Mouse (Mus musculus) midbrain, postnatal 0 days (tissue): ENCODE results near the gene Mrtfa. TPM values are rescaled to one million over a fixed set of nuclear protein-coding genes. Genes with fewer than 3 reads are reported as not detected.

ENCODE experiments used
- ATAC-seq: fragments of 200-750 bp; cut with Nextera tagmentation; 2 replicates; pipeline ENCODE4 v1.8.0; 2017; ENCODE audit warnings: moderate number of reproducible peaks, mild to moderate bottlenecking, moderate TSS enrichment, moderate library complexity; ENCODE audit not compliant: low FRiP score
- DNase-seq: peaks from one replicate; pipeline ENCODE4 v3.0.0-alpha.2; 2015; ENCODE audit warnings: low spot score
- H3K27ac ChIP-seq: fragments of 300-500 bp; sonication (generic); 2 replicates; pipeline ENCODE4 v1.5.1; 2014; ENCODE audit warnings: low read depth, mild to moderate bottlenecking, low read length, mixed read lengths
- H3K27me3 ChIP-seq: fragments of 300-500 bp; sonication (generic); 2 replicates; pipeline ENCODE4 v1.6.1; 2014; ENCODE audit warnings: low read length, control low read depth, mixed read lengths; ENCODE audit not compliant: insufficient read depth
- H3K36me3 ChIP-seq: fragments of 300-500 bp; sonication (generic); 2 replicates; pipeline ENCODE4 v1.6.1; 2014; ENCODE audit warnings: low read length, control low read depth, mixed read lengths; ENCODE audit not compliant: insufficient read depth
- H3K4me1 ChIP-seq: fragments of 300-500 bp; sonication (generic); 2 replicates; pipeline ENCODE4 v1.6.1; 2014; ENCODE audit warnings: mild to moderate bottlenecking, control low read depth, antibody characterized with exemption, low read length, mixed read lengths; ENCODE audit not compliant: insufficient read depth
- H3K4me2 ChIP-seq: fragments of 300-500 bp; sonication (generic); 2 replicates; pipeline ENCODE4 v1.6.1; 2014; ENCODE audit warnings: low read depth, mild to moderate bottlenecking, low read length, mixed read lengths; ENCODE audit not compliant: poor library complexity, severe bottlenecking
- H3K4me3 ChIP-seq: fragments of 300-500 bp; sonication (generic); 2 replicates; pipeline ENCODE4 v1.5.1; 2014; ENCODE audit warnings: low read depth, mild to moderate bottlenecking, low read length, moderate library complexity
- H3K9ac ChIP-seq: fragments of 300-500 bp; sonication (generic); replicated peaks from 2 replicates; pipeline ENCODE4 v1.6.1; 2014; ENCODE audit warnings: mild to moderate bottlenecking, low read length, moderate library complexity, mixed read lengths; ENCODE audit not compliant: poor library complexity, severe bottlenecking
- H3K9me3 ChIP-seq: fragments of 300-500 bp; sonication (generic); 2 replicates; pipeline ENCODE4 v1.6.1; 2016; ENCODE audit warnings: low read length, control low read depth
- CTCF ChIP-seq: IDR thresholded peaks from 2 replicates; pipeline ENCODE4 v1.5.1; 2016; ENCODE audit warnings: antibody characterized with exemption, mild to moderate bottlenecking
- WGBS: fragments of 180-500 bp; shearing (Covaris S2); extraction: QIAGEN DNeasy Blood & Tissue Kit; methylation state at CpG from one replicate; pipeline ENCODE4 v1.1.7; 2014; 5-methylcytosine and 5-hydroxymethylcytosine counted together
- polyA plus RNA-seq: library from polyadenylated mRNA; unstranded; fragments of >200 nt; fragmentation: Nextera tagmentation; extraction: Ambion mirVana; gene quantifications from 2 replicates; pipeline ENCODE4 v1.2.1, GENCODE M21; 2015
- total RNA-seq: library from RNA; depleted of rRNA; stranded (reverse); fragments of >200 nt; gene quantifications from 2 replicates; pipeline ENCODE4 v1.2.3, GENCODE M21; 2014; rRNA removed

Gene Mrtfa
- total and polyA plus RNA-seq, 2 experiments from 2014 or later: 22.6 to 44.1 TPM

DNA sequence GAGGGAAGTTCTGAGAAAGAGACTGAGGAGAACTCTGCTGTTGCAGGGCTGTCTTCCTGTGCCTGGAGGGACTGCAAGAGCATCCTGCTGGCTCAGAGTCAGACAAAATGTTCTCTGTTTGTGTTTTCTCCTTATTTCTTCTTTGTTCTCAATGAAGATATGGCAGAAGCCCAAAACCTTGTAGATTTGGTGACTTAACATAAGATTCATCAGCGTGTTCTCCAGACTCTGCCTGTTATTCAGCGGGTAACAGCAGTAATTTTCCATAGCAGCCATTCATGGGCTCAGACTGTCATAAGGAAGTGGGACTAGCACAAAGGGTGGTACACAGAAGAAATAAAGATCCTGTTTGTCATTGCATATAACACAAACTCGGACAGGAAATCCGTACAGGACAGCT lies 210.9 kb downstream of the Mrtfa start:
- no peak overlapping the region for H3K4me3 ChIP-seq
- H3K9ac ChIP-seq: no peak overlapping the region
- no peak for ATAC-seq
- no peak for TF ChIP-seq CTCF
- H3K9me3 ChIP-seq: no peaks in the 10 kb centered on the region
- WGBS: 75% methylated on average over 4 of the region's 4 CpGs
- no peak for DNase-seq
- H3K27ac ChIP-seq: no peak overlapping the region
- H3K27me3 ChIP-seq: no peaks in the 10 kb centered on the region
- peaks cover 9% of the 10 kb centered on the region for H3K4me1 ChIP-seq
- no peak overlapping the region for H3K4me2 ChIP-seq
- H3K36me3 ChIP-seq: no peaks in the 10 kb centered on the region

DNA sequence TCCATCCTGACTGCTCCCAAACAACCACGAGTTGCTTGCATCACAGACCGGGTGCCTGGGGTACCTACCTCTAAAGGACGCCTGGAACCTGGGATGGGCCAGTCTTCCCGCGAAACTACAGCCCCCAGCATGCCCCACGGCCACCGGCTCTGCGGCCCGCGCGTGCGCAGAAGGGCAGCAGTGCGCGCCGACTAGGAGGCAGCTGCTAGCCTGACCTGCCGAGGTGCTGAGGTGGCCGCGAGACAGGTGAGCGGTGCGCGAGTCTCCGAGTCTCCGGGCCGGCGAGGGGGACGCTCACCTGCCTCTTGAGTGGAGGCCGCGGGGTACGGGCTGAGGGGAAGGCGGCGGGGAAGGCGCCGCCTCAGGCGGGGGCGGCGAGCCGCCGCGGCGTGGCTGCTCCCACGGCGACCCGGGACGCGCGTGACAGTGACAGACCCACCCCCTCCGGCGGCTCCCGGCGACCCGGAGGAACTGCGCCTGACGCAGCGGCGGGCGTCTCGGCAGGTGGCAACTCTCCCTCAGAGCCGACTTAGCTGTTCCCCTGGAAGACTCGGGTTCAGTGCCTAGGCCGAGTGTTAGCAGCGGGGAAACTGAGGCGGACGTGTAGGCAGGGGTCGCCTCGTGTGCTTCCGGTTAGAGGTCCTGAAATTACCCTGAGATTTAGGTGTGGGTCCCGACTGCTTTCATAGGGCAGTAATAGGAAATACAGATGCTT lies 212.8 kb downstream of the Mrtfa start, which contains the start of gene Sgsm3:
Sgsm3 (plus strand) TSS at position 146 of the 715 bp plus-strand sequence.
- ATAC-seq (peak; percentile 91), DNase-seq (peak; percentile 89)
- no peaks in the 10 kb centered on the region for H3K9me3 ChIP-seq
- H3K27ac ChIP-seq: peak within 1 kb of the TSS; percentile 75
- TF ChIP-seq CTCF: no peak
- peak within 1 kb of the TSS; percentile 84 for H3K4me3 ChIP-seq
- under 1% methylated on average over 66 of the region's 67 CpGs for WGBS
- peaks cover 9% of the 10 kb centered on the region for H3K4me1 ChIP-seq
- no peaks in the 10 kb centered on the region for H3K27me3 ChIP-seq
- H3K4me2 ChIP-seq: peak within 1 kb of the TSS; percentile 74
- no peaks in the 10 kb centered on the region for H3K36me3 ChIP-seq
- H3K9ac ChIP-seq: peak within 1 kb of the TSS; percentile 84

DNA sequence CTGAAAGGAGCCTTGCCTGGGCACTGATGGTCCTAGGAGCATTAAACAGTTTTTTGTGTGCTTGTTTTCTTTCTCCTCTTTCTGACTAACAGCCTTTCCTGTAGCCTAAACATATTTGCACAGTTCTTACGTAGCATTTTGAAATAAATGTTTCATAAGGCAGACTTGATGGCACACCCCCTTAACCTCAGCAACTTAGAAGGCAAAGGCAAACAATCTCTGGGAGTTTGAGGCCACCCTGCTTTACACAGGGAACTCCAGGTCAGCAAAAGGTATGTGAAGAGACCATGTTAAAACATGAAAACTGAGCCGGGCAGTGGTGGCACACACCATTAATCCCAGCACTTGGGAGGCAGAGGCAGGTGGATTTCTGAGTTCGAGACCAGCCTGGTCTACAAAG lies 214.9 kb downstream of the Mrtfa start:
- H3K4me2 ChIP-seq: no peak overlapping the region
- TF ChIP-seq CTCF: no peak
- ATAC-seq: no peak
- H3K9me3 ChIP-seq: no peaks in the 10 kb centered on the region
- no peak overlapping the region for H3K27ac ChIP-seq
- no peak overlapping the region for H3K9ac ChIP-seq
- no peak for DNase-seq
- WGBS: 83% methylated on average over 3 of the region's 3 CpGs
- no peak overlapping the region for H3K4me3 ChIP-seq
- no peaks in the 10 kb centered on the region for H3K36me3 ChIP-seq
- peaks cover 9% of the 10 kb centered on the region for H3K4me1 ChIP-seq
- H3K27me3 ChIP-seq: no peaks in the 10 kb centered on the region

DNA sequence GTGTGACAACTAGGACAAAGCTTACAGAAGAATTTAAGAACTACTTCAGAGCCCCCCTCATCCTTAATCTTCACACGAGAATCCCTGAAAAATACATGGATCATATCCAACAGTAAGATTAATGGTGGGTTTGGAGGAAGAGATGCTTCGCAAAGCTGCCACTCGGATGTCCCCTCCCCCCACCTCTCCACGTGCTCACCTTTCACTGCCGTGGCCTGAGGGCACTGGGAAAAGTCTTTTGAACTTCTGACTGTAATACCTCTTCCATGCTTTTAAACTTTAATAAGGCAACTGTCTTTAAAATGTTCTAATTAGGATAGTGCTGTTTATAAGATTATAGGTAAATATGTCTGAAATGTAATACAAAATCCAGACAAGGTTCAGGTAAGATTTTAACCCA lies 216.2 kb downstream of the Mrtfa start:
- no peak for DNase-seq
- H3K27me3 ChIP-seq: no peaks in the 10 kb centered on the region
- no peak for TF ChIP-seq CTCF
- ATAC-seq: no peak
- H3K4me2 ChIP-seq: no peak overlapping the region
- H3K36me3 ChIP-seq: peaks cover 5% of the 10 kb centered on the region; the same call in 1 of the 2 replicates
- H3K9me3 ChIP-seq: no peaks in the 10 kb centered on the region
- H3K4me1 ChIP-seq: peaks cover 9% of the 10 kb centered on the region
- 54% methylated on average over 5 of the region's 5 CpGs for WGBS
- no peak overlapping the region for H3K27ac ChIP-seq
- no peak overlapping the region for H3K9ac ChIP-seq
- no peak overlapping the region for H3K4me3 ChIP-seq

DNA sequence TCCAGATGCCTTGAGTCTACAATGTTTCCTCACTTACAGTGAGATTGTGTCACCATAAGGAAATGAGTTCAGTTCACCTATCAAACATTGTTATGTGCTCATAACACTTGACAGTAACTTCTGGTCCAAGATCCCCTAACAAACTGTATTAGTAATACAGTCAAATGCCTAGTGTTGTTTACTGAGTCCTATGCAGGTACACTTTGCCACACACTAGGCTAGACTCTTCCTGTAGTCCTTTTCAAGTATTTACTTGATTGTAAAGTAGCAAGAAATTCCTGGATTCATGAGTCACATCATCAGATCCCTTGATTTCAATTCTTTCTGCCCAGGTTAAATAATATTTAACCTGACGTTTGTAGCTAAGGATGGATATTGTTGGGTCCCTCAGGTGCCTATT lies 221.2 kb downstream of the Mrtfa start:
- H3K36me3 ChIP-seq: peaks cover 41% of the 10 kb centered on the region

More for the DNA sequence above, 221.2 kb downstream of the Mrtfa start:
- DNase-seq (no peak), ATAC-seq (no peak)
- H3K9me3 ChIP-seq: no peaks in the 10 kb centered on the region
- H3K27ac ChIP-seq: no peak overlapping the region
- TF ChIP-seq CTCF: no peak
- H3K4me1 ChIP-seq: no peaks in the 10 kb centered on the region
- no peak overlapping the region for H3K9ac ChIP-seq
- no peak overlapping the region for H3K4me3 ChIP-seq
- 91% methylated on average over 1 of the region's 1 CpGs for WGBS
- H3K4me2 ChIP-seq: no peak overlapping the region
- no peaks in the 10 kb centered on the region for H3K27me3 ChIP-seq

Other genes starting within 250 kb of the Mrtfa start
- 58.4 and 70.1 TPM in 2 replicates for gene Adsl, start 242.3 kb downstream of the Mrtfa start, total RNA-seq
- gene Adsl, start 242.3 kb downstream of the Mrtfa start, polyA plus RNA-seq: 85.7 and 86.2 TPM in 2 replicates
- 83.9 and 89.3 TPM in 2 replicates for gene Sgsm3, start 213.0 kb downstream of the Mrtfa start, total RNA-seq
- gene Sgsm3, start 213.0 kb downstream of the Mrtfa start, polyA plus RNA-seq: 68.4 and 70.7 TPM in 2 replicates
- 11.2 and 17.2 TPM in 2 replicates for gene Mchr1, start 44.7 kb upstream of the Mrtfa start, total RNA-seq
- 9.3 and 12.4 TPM in 2 replicates for gene Mchr1, start 44.7 kb upstream of the Mrtfa start, polyA plus RNA-seq
- gene Slc25a17, start 170.1 kb upstream of the Mrtfa start, total RNA-seq: 74.4 and 77.4 TPM in 2 replicates
- gene Slc25a17, start 170.1 kb upstream of the Mrtfa start, polyA plus RNA-seq: 121 and 123 TPM in 2 replicates
- gene St13, start 209.3 kb upstream of the Mrtfa start, total RNA-seq: 111 and 137 TPM in 2 replicates
- 231 and 241 TPM in 2 replicates for gene St13, start 209.3 kb upstream of the Mrtfa start, polyA plus RNA-seq
- gene Xpnpep3, start 209.4 kb upstream of the Mrtfa start, total RNA-seq: 8.2 and 13.8 TPM in 2 replicates
- 5.4 and 6.5 TPM in 2 replicates for gene Xpnpep3, start 209.4 kb upstream of the Mrtfa start, polyA plus RNA-seq
- not detected in 2 replicates for gene Dnajb7, start 217.5 kb upstream of the Mrtfa start, total RNA-seq
- gene Dnajb7, start 217.5 kb upstream of the Mrtfa start, polyA plus RNA-seq: 0.16 and 0.26 TPM in 2 replicates